Mouse (Mus musculus) cerebellum, postnatal 4 days (tissue): Measurements from ENCODE around the gene Spi1.
A peak's percentile ranks its signal among the peaks of the same experiment; 100 is the strongest.
"Not testable (repeated sequence)": the region's sequence is repeated elsewhere in the genome, so short reads cannot be mapped to it uniquely, and the experiment has no call there.

Source experiments
- DNase-seq, 2 experiments: peaks; one replicate each; pipeline ENCODE4 v3.0.0; 2022; ENCODE audit warnings: low spot score in 2 of 2, mixed read lengths in 1 of 2

The Spi1 gene

GRCm38 (mm10) chr2:91096524-91096923 lies 14.3 kb downstream of the Spi1 start:
- DNase-seq, result no peak

- no peak for DNase-seq
Measured at GRCm38 (mm10) chr2:91097015-91097414, 14.8 kb downstream of the Spi1 start.

GRCm38 (mm10) chr2:91098156-91098555 lies 16.0 kb downstream of the Spi1 start:
- DNase-seq, result no peak

GRCm38 (mm10) chr2:91101124-91101740 lies 19.0 kb downstream of the Spi1 start:
- peak; percentile 87 to 93 for DNase-seq

- DNase-seq, result no peak
Measured at GRCm38 (mm10) chr2:91108156-91108555, 26.0 kb downstream of the Spi1 start.

GRCm38 (mm10) chr2:91109241-91109640 lies 27.1 kb downstream of the Spi1 start:
- no peak for DNase-seq

- no peak for DNase-seq
Measured at GRCm38 (mm10) chr2:91109807-91110385, 27.7 kb downstream of the Spi1 start.

- DNase-seq, result no peak
Measured at GRCm38 (mm10) chr2:91110429-91110828, 28.2 kb downstream of the Spi1 start.

GRCm38 (mm10) chr2:91111832-91112231 lies 29.6 kb downstream of the Spi1 start:
- DNase-seq, result not testable (repeated sequence)

GRCm38 (mm10) chr2:91112491-91112890 lies 30.3 kb downstream of the Spi1 start:
- DNase-seq, result no peak

GRCm38 (mm10) chr2:91113334-91113733 lies 31.1 kb downstream of the Spi1 start:
- DNase-seq, result no peak

GRCm38 (mm10) chr2:91113852-91114251 lies 31.7 kb downstream of the Spi1 start:
- no peak for DNase-seq

GRCm38 (mm10) chr2:91114781-91115577 lies 32.8 kb downstream of the Spi1 start:
- peak; percentile 92 to 98 for DNase-seq

- no peak for DNase-seq
Measured at GRCm38 (mm10) chr2:91115578-91115970, 33.4 kb downstream of the Spi1 start.

- no peak for DNase-seq
Measured at GRCm38 (mm10) chr2:91116842-91117241, 34.7 kb downstream of the Spi1 start.

GRCm38 (mm10) chr2:91117585-91118275 lies 35.5 kb downstream of the Spi1 start, which contains the start of gene Mybpc3:
Gene Mybpc3 (plus strand): TSS chr2:91118144.
- no peak for DNase-seq

GRCm38 (mm10) chr2:91118647-91119046 lies 36.5 kb downstream of the Spi1 start:
- DNase-seq, result no peak

- DNase-seq, result peak in 1 of 2 experiments; percentile 57
Measured at GRCm38 (mm10) chr2:91119061-91119460, 36.9 kb downstream of the Spi1 start.

- DNase-seq, result peak in 1 of 2 experiments; percentile 50
Measured at GRCm38 (mm10) chr2:91119551-91119950, 37.4 kb downstream of the Spi1 start.

GRCm38 (mm10) chr2:91120261-91120671 lies 38.1 kb downstream of the Spi1 start:
- no peak for DNase-seq

GRCm38 (mm10) chr2:91121011-91121410 lies 38.8 kb downstream of the Spi1 start:
- DNase-seq, result no peak

- no peak for DNase-seq
Measured at GRCm38 (mm10) chr2:91121497-91121896, 39.3 kb downstream of the Spi1 start.
